Mouse (Mus musculus) kidney, embryonic 14.5 days (tissue): ENCODE measurements around the gene Igdcc4. TPM values are rescaled to one million over a fixed set of nuclear protein-coding genes. Genes with fewer than 3 reads are reported as not detected.

Experiments
- polyA plus RNA-seq: library from polyadenylated mRNA; unstranded; fragments of >200 nt; fragmentation: Nextera tagmentation; extraction: Ambion mirVana; gene quantifications from 2 replicates; pipeline ENCODE4 v1.2.1, GENCODE M21; 2014

The Igdcc4 gene
- polyA plus RNA-seq, 1 experiment from 2014 or later = 16.4 TPM

Other genes starting within 250 kb of the Igdcc4 start
- not detected in 2 replicates for gene Slc24a1, start 149.9 kb upstream of the Igdcc4 start, polyA plus RNA-seq
- 41.4 and 71.6 TPM in 2 replicates for gene Ints14, start 140.6 kb upstream of the Igdcc4 start, polyA plus RNA-seq
- 45.6 and 85.6 TPM in 2 replicates for gene Hacd3, start 79.8 kb upstream of the Igdcc4 start, polyA plus RNA-seq
- gene Dpp8, start 69.1 kb upstream of the Igdcc4 start, polyA plus RNA-seq = 20.7 and 29.9 TPM in 2 replicates
- 4.5 and 6.1 TPM in 2 replicates for gene Igdcc3, start 39.7 kb downstream of the Igdcc4 start, polyA plus RNA-seq
- gene Parp16, start 93.9 kb downstream of the Igdcc4 start, polyA plus RNA-seq = 4.7 and 7.9 TPM in 2 replicates
- gene Cilp, start 163.7 kb downstream of the Igdcc4 start, polyA plus RNA-seq = 0.40 and 0.64 TPM in 2 replicates
- gene Clpx, start 192.8 kb downstream of the Igdcc4 start, polyA plus RNA-seq = 38.9 and 51.1 TPM in 2 replicates
- 15.0 and 15.2 TPM in 2 replicates for gene Pdcd7, start 244.6 kb downstream of the Igdcc4 start, polyA plus RNA-seq